Mouse (Mus musculus) midbrain, postnatal 0 days (tissue): Measurements from ENCODE around the gene Actb. TPM values are rescaled to one million over a fixed set of nuclear protein-coding genes. Genes with fewer than 3 reads are reported as not detected.

ENCODE experiments used
- ATAC-seq: fragments of 200-750 bp; cut with Nextera tagmentation; 2 replicates; pipeline ENCODE4 v1.8.0; 2017; ENCODE audit warnings: moderate number of reproducible peaks, mild to moderate bottlenecking, moderate TSS enrichment, moderate library complexity; ENCODE audit not compliant: low FRiP score
- DNase-seq: peaks from one replicate; pipeline ENCODE4 v3.0.0-alpha.2; 2015; ENCODE audit warnings: low spot score
- H3K27ac ChIP-seq: fragments of 300-500 bp; sonication (generic); 2 replicates; pipeline ENCODE4 v1.5.1; 2014; ENCODE audit warnings: low read depth, mild to moderate bottlenecking, low read length, mixed read lengths
- H3K27me3 ChIP-seq: fragments of 300-500 bp; sonication (generic); 2 replicates; pipeline ENCODE4 v1.6.1; 2014; ENCODE audit warnings: low read length, control low read depth, mixed read lengths; ENCODE audit not compliant: insufficient read depth
- H3K36me3 ChIP-seq: fragments of 300-500 bp; sonication (generic); 2 replicates; pipeline ENCODE4 v1.6.1; 2014; ENCODE audit warnings: low read length, control low read depth, mixed read lengths; ENCODE audit not compliant: insufficient read depth
- H3K4me1 ChIP-seq: fragments of 300-500 bp; sonication (generic); 2 replicates; pipeline ENCODE4 v1.6.1; 2014; ENCODE audit warnings: mild to moderate bottlenecking, control low read depth, antibody characterized with exemption, low read length, mixed read lengths; ENCODE audit not compliant: insufficient read depth
- H3K4me2 ChIP-seq: fragments of 300-500 bp; sonication (generic); 2 replicates; pipeline ENCODE4 v1.6.1; 2014; ENCODE audit warnings: low read depth, mild to moderate bottlenecking, low read length, mixed read lengths; ENCODE audit not compliant: poor library complexity, severe bottlenecking
- H3K4me3 ChIP-seq: fragments of 300-500 bp; sonication (generic); 2 replicates; pipeline ENCODE4 v1.5.1; 2014; ENCODE audit warnings: low read depth, mild to moderate bottlenecking, low read length, moderate library complexity
- H3K9ac ChIP-seq: fragments of 300-500 bp; sonication (generic); replicated peaks from 2 replicates; pipeline ENCODE4 v1.6.1; 2014; ENCODE audit warnings: mild to moderate bottlenecking, low read length, moderate library complexity, mixed read lengths; ENCODE audit not compliant: poor library complexity, severe bottlenecking
- H3K9me3 ChIP-seq: fragments of 300-500 bp; sonication (generic); 2 replicates; pipeline ENCODE4 v1.6.1; 2016; ENCODE audit warnings: low read length, control low read depth
- CTCF ChIP-seq: IDR thresholded peaks from 2 replicates; pipeline ENCODE4 v1.5.1; 2016; ENCODE audit warnings: antibody characterized with exemption, mild to moderate bottlenecking
- WGBS: fragments of 180-500 bp; shearing (Covaris S2); extraction: QIAGEN DNeasy Blood & Tissue Kit; methylation state at CpG from one replicate; pipeline ENCODE4 v1.1.7; 2014; 5-methylcytosine and 5-hydroxymethylcytosine counted together
- polyA plus RNA-seq: library from polyadenylated mRNA; unstranded; fragments of >200 nt; fragmentation: Nextera tagmentation; extraction: Ambion mirVana; gene quantifications from 2 replicates; pipeline ENCODE4 v1.2.1, GENCODE M21; 2015
- total RNA-seq: library from RNA; depleted of rRNA; stranded (reverse); fragments of >200 nt; gene quantifications from 2 replicates; pipeline ENCODE4 v1.2.3, GENCODE M21; 2014; rRNA removed

Gene Actb
- total RNA-seq (5,191 and 5,200 TPM in 2 replicates), polyA plus RNA-seq (15,915 and 17,004 TPM in 2 replicates)

- peak within 1 kb of the TSS; percentile 97 for H3K4me3 ChIP-seq
- 1% methylated on average over 41 of the region's 41 CpGs for WGBS
- H3K4me2 ChIP-seq: peak within 1 kb of the TSS; percentile 78
- peak within 1 kb of the TSS; percentile 100 for H3K27ac ChIP-seq
- H3K36me3 ChIP-seq: peaks cover 27% of the 10 kb centered on the region
- DNase-seq: peak; percentile 98
- H3K9me3 ChIP-seq: no peaks in the 10 kb centered on the region
- peak; percentile 36; the same call in 1 of the 2 replicates for TF ChIP-seq CTCF
- H3K9ac ChIP-seq: peak within 1 kb of the TSS; percentile 100
- no peaks in the 10 kb centered on the region for H3K27me3 ChIP-seq
- ATAC-seq: peak; percentile 84
- H3K4me1 ChIP-seq: peaks cover 18% of the 10 kb centered on the region
Observed at GRCm38 (mm10) chr5:142906532-142907047, at the start of gene Actb. Actb (minus strand) TSS chr5:142906754.

- WGBS: 62% methylated on average over 3 of the region's 3 CpGs
- Histone ChIP-seq H3K4me3 (no peak overlapping the region), H3K9ac (no peak overlapping the region), H3K4me1 (no peaks in the 10 kb centered on the region), H3K9me3 (no peaks in the 10 kb centered on the region), H3K4me2 (no peak overlapping the region), H3K27ac (no peak overlapping the region), H3K36me3 (no peaks in the 10 kb centered on the region), H3K27me3 (no peaks in the 10 kb centered on the region)
- no peak for TF ChIP-seq CTCF
- ATAC-seq (no peak), DNase-seq (no peak)
Observed at GRCm38 (mm10) chr5:142953641-142954040, 47.1 kb upstream of the Actb start.

- no peak overlapping the region for H3K27ac ChIP-seq
- ATAC-seq (no peak; the same call in 1 of the 2 replicates), DNase-seq (peak; percentile 76)
- 73% methylated on average over 6 of the region's 6 CpGs for WGBS
- no peak for TF ChIP-seq CTCF
- H3K9me3 ChIP-seq: no peaks in the 10 kb centered on the region
- H3K36me3 ChIP-seq: no peaks in the 10 kb centered on the region
- no peaks in the 10 kb centered on the region for H3K27me3 ChIP-seq
- H3K4me3 ChIP-seq: no peak overlapping the region
- no peaks in the 10 kb centered on the region for H3K4me1 ChIP-seq
- no peak overlapping the region for H3K4me2 ChIP-seq
- no peak overlapping the region for H3K9ac ChIP-seq
Observed at GRCm38 (mm10) chr5:142950405-142950804, 43.9 kb upstream of the Actb start.

- H3K4me2 ChIP-seq: no peak overlapping the region
- H3K36me3 ChIP-seq: no peaks in the 10 kb centered on the region
- 71% methylated on average over 6 of the region's 6 CpGs for WGBS
- ATAC-seq (no peak), DNase-seq (no peak)
- H3K27me3 ChIP-seq: no peaks in the 10 kb centered on the region
- H3K9ac ChIP-seq: no peak overlapping the region
- TF ChIP-seq CTCF: no peak
- no peaks in the 10 kb centered on the region for H3K9me3 ChIP-seq
- H3K4me3 ChIP-seq: no peak overlapping the region
- H3K4me1 ChIP-seq: no peaks in the 10 kb centered on the region
- no peak overlapping the region for H3K27ac ChIP-seq
Observed at GRCm38 (mm10) chr5:142949580-142949979, 43.0 kb upstream of the Actb start.

GRCm38 (mm10) chr5:142947460-142947859, 40.9 kb upstream of the Actb start:
- TF ChIP-seq CTCF: no peak
- no peak for ATAC-seq
- Histone ChIP-seq H3K4me3 (no peak overlapping the region), H3K9me3 (no peaks in the 10 kb centered on the region), H3K27ac (no peak overlapping the region), H3K9ac (no peak overlapping the region), H3K4me1 (no peaks in the 10 kb centered on the region), H3K4me2 (no peak overlapping the region), H3K27me3 (no peaks in the 10 kb centered on the region), H3K36me3 (no peaks in the 10 kb centered on the region)
- DNase-seq: no peak
- WGBS: 84% methylated on average over 7 of the region's 7 CpGs

GRCm38 (mm10) chr5:142944979-142945682, 38.6 kb upstream of the Actb start:
- Histone ChIP-seq H3K4me3 (no peak overlapping the region), H3K9me3 (no peaks in the 10 kb centered on the region), H3K9ac (no peak overlapping the region), H3K36me3 (no peaks in the 10 kb centered on the region), H3K4me1 (no peaks in the 10 kb centered on the region), H3K4me2 (no peak overlapping the region), H3K27ac (no peak overlapping the region), H3K27me3 (no peaks in the 10 kb centered on the region)
- ATAC-seq (no peak), DNase-seq (no peak)
- no peak for TF ChIP-seq CTCF
- WGBS: 75% methylated on average over 8 of the region's 8 CpGs
